Mouse (Mus musculus) cerebellum, adult (tissue): ENCODE measurements around the gene Prox2.

ENCODE experiments used
- ATAC-seq: cut with Nextera tagmentation; 2 replicates; pipeline ENCODE4 v1.9.2; 2017; ENCODE audit warnings: mild to moderate bottlenecking, moderate library complexity, mixed read lengths; ENCODE audit not compliant: insufficient number of reproducible peaks, low FRiP score, low TSS enrichment

Gene Prox2

DNA sequence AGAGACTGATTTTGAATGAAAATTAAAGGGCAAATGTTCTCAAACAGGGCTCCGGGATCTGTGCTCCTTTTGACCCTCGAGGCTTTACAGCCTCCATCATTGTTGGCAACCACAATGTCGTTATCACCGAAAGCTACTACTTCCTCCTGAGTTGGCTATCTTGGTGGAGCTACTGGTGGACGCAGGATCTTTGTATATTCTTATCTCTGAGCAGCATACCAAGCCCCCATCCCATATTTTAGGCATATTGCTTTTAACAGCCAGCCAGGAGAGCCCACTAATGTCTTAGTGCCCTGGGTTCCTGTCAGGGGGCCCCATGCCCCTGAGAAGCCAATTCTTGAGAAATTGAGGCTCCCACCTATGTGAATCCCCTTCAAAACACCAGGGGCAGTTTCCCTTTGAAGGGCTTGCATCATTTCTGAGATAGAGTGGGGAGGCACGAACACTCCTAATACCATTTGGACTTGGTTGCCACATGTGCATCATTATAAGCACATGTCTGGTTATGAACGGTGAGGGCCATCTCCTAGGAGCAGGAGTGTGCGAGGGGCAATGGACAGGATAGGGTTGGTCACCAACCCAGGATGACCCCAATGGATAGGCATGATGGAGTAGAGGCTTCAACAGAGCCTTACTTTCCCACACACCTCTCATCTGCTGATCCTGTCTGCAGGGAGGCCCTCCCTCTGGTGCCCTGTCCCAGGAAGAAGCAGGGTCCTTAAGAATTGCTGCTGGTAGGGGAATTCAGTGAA lies 23.7 kb upstream of the Prox2 start:
- no peak for ATAC-seq

DNA sequence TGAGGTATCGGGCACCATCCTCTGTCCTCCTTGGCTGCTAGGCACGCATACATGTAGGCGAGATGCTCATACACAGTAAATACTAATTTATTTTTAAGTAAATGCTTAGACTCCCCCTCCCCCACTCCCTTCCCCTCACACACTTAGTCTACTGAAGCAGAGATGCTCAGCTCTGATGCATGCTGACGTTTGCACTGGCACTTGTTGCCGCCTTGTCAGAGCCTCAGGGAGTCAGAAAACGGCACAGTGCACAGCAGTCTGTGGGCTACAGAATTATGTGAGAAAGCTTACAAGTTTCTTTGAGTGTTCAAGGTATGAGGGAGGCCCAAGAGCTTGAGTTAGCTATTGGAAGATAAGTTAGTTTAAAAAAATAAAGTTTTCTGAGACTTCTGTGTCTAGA lies 20.8 kb upstream of the Prox2 start:
- ATAC-seq: no peak

DNA sequence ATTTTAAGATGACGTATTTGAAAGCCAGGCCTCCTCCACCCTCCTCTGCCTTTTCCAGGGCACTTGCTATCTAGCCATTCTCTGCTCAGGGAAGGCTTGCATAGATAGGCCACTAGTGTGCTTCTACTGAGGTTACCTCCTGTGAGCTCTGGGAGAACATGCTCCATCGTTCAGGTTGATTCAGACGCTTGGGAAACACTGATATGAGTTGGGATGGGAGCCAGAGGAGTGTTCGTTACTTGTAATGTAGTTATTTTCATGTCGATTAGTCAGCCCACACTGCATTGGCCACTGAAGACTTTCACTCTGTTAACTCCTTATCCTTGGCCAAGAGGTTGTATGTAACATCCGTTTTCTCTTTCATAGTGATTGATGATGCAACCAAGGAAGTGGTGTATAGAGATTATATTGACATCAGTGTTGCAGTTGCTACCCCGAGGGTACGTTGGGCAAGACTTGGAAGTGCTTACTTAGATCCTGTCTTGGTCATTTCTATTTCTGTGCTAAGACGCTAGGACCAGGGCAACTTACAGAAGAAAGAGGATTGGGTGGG lies 18.9 kb upstream of the Prox2 start:
- no peak for ATAC-seq

DNA sequence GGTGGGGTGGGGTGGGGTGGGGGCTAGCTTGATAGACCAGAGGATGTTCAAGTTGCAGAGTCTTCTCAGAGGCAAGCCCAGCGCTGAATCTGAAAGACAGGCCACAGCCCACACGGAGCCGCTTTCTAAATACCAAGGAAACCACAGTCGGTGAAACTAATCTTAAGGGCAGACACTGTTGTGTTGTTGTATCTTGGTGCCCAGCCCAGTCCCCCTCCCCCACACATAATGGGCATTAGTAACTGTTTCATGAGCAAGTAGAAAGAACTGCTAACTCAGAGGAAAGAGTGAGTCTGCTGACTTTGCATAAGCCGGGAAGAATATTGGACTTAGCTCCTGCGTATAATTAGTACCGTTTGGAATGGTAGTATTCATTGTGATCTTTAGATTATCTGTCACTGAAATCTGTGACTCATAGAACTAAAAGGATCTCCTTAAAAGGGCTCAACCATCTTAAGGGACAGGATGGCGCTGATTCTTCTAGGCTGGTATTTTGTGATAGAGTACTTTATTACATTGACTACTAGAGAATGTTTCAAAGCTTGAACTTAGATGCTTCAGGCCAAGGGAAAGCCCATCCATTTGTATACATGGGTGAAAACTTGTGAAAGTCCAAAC lies 16.5 kb upstream of the Prox2 start:
- ATAC-seq: no peak

DNA sequence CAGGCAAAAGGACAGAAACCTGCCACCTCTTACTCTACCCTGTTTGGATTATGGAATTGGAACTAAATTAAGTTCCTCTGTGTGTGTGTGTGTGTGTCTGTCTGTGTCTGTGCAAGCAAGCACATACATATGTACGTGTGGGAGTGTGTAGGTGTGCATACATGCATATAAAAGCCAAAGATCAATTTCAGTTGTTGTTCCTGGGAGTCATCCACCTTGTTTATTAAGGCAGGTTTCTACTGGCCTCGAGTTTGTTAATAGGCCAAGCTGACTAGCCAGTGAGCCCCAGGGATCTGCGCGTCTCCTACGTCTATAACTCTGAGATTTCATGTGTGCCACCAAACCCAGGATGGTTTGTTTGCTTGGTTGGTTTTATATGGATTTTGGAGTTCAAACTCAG lies 14.2 kb upstream of the Prox2 start:
- no peak for ATAC-seq

DNA sequence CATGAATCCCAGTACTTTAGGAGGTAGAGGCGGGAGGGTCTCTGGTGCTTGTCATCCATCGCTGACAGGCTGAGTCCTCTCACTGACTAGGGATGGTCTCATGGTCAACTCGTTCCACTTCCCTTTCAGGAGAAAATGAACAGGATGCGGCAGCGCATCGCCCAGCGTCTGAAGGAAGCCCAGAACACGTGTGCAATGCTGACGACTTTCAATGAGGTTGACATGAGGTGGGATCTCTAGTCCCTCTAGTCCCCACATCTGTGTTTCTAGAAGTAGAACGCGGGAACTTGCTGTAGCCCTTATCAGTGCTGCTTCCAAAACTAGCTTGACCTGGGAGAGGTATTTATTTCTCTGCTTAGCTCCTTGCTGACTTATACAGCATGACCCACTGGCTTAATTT lies 13.1 kb upstream of the Prox2 start:
- ATAC-seq: no peak

DNA sequence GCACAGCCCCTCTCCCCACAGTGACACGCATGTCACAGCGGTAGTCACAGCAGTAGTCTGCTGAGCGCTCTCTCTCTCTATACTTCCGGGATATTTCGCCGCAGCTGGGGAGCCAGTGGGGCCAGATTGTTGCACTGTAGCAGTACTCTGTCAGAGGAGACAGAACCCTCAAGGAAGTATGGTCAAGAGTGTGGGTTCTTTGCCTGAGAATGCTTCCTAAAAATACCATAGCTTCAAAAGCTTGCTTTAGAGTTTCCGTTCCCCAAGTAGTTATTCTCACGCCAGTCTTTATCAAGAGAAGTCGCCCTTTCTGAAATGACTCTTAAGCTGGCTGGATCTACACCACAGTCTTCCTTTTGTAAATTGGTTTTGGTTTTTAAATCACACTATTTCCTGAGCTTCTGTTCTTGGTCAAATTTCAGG lies 12.6 kb upstream of the Prox2 start:
- no peak for ATAC-seq

DNA sequence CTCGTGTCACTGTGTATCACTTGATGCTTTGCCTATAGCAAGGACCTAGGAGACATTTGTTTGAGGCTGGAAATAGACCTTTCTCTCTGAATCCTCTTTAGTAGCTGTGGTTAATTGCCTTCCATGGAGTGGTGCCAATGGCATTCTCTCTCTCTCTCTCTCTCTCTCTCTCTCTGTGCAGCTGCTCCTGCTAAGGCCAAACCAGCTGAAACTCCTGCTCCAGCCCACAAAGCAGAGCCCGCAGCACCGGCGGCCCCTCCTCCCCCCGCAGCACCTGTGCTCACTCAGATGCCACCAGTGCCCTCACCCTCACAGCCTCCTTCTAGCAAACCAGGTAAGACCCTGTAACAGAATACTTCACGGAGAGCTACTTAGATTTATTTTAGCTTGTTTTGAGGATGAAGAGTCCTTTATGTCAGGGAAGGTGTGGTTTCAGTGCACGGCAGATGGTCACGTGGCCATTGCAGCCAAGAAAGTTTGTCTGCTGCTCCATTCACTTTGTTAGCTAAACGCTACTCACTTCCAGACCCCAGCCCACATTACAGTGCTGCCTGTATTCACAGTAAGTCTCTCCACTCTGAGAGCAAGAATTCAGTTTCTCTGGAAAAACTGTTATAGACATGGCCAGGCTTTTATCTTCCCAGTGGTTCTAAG lies 11.4 kb upstream of the Prox2 start:
- no peak for ATAC-seq

DNA sequence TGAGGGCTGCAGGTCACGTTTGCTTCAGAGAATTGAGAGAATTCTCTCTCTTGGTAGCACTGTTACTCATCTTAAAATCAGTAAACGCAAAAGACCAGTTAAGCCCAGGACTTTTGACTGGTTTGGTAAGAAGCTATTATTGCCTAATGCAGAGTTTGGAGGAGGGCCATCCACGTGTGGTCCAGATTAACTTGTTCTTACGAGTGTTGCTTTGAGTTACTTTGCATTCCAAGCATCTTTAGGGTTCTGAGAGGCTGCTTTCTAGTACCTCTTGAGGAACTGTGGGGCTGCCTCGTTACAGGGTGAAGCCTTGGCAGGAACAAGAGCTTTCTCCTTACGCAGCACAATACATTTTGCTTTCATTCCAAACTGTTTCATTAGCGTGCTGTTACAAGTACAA lies 5.1 kb upstream of the Prox2 start:
- no peak for ATAC-seq

DNA sequence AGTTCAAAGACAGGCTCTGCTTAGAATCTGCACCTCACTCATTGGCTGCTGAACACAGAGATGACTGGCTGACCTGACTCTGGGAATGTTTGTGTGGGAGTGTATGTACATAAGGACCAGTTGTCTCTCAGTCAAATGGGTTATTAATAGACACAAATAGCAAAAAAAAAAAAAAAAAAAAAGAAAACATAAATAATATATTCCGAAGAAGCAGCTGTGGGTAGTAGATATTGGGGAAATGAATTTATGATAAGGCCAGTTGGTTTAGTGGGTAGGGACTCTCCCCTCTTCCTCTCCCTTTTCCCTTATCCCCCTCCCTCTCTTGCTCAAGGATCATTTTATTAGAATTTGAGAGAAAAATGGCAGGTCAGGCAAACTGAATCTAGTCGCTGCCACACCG lies 3.4 kb upstream of the Prox2 start:
- no peak for ATAC-seq

DNA sequence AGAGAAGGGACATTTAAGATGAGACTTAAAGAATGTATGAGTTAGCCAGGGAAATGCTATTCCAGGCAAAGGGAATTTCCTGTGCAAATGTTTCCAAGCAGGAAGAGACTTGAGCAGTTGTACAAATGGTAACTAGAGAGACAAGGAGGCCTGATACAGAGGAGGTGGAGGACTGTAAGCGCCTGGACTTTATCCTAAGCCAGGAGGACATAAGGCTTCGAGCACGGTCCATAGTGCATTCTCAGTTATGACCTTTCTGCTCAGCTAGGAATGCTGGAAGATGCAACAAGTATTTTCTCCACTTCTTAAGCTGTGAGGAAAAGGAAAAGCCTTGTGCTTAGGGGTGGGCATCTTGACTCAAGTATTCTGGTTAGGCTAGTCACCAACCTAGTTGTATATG lies 2.8 kb upstream of the Prox2 start:
- no peak for ATAC-seq

DNA sequence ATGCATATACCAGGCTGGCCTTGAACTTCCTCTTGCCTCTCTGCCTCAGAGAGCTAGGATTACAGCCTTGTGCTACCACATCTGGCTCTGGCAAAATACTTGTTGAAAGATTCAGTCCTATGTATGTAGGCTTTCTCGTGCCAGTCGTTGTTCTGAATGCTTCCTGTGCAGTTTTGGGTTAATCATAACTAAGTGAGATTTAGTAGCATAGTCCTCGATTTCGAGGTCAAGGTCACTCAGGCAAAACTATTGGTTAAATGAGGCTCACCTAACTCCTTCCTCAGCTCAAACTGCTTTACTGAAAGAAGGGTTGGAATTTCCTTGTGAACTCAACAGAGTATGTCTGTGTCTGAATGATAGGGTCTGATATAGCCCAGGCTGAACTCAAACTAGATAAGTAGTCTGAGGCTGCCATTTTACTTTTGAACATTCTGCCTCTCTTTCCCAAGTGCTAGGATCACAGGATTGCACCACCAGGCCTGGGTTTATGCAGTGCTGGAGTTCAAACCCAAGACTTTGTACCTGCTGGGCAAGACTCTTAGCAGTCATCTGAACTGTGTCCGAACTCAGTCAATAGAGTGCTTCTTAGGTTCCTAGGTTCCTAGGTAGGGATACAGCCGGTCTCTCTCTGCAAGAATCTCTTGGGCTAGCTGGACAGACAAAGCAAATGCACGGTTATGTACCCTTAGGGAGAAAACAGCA lies 2.1 kb upstream of the Prox2 start:
- ATAC-seq: no peak

DNA sequence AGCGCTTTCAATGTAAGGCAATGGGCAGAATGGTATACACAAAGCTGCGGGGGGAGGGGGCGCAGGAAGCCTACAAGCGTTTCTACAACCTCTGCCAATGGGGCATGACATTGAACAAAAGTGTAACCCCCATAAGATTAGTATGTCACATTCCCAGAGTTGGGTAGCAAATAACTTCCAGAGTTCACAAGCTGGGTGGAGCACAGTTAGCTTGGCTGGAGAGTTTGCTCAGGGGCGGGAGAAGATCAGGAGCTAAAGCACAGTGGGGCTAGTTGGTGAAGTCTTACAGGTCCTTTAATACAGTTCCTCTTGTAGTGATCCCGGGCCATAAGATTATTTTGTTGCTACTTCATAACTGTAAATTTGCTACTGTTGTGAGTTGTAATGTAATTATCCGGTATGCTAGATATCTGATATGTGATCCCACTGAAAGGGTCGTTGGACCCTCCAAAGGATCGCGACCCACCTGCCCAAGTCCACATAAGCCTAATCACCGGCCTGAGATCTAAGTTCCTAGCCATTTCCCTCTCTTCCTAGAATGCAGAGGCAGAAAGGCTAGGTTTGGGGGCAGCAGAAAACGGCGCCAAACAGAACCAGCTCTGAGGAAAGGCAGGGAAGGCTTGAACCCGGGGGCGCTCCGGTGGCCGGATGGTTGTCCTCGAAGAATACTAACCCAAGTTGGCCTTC lies 405 bp downstream of the Prox2 start:
- ATAC-seq: no peak

DNA sequence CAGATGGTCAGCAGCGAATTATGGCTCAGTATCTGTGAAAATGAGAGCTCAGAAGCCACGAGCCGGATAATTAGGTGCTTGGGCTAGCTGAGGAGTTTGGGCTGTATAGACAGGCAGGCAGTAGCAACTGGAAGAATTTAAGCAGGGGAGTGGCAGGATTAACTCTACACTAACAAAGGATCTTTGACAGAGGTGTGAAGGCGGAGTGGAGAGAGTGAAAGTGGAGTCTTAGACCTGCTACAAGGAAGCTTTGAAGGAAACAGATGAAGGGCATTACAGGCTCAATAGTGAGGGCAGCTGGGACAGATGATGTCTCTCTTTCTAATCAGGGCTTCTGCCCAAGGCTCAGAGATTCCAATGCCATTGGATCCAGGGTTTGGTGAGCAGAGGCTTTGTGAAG lies 1.1 kb downstream of the Prox2 start:
- ATAC-seq: no peak

DNA sequence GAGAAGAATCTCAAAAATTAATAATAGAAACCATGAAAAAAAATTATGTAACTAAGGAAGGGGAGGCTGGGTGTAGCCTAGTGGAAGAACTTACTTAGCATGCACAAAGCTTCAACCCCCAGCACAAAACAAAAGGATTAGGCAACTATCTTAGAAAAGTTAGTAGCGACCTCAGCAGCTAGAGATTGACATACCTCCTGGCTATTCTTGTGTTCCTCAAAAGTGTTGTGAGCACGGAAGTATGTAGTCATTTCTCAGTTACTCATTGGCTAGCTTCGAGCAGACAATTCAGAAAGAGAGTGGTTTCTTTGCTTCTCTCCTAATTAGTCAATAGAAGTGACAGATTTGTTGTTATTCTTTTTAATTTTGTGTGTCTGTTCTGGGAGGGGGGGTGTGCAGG lies 1.9 kb downstream of the Prox2 start:
- ATAC-seq: no peak

DNA sequence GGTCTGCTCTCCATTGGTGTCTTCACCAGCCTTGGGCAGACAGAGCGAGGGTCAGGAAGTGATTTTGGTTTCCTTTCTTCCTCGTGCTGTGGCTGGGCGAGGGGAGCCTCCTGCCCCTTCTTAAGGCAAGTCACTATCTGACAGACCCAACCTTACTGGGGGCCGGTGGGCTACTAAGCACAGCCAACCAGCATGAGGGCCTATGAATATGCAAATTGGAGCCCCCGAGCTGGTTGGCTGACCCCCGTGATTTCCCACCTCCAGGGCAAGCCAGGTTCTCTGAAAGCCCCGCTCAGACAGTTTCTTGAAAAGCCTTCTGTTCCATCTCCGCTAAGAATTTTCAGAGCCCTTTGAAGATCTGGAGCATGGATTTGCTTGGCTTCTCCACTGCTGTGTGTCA lies 4.3 kb downstream of the Prox2 start:
- ATAC-seq: no peak

DNA sequence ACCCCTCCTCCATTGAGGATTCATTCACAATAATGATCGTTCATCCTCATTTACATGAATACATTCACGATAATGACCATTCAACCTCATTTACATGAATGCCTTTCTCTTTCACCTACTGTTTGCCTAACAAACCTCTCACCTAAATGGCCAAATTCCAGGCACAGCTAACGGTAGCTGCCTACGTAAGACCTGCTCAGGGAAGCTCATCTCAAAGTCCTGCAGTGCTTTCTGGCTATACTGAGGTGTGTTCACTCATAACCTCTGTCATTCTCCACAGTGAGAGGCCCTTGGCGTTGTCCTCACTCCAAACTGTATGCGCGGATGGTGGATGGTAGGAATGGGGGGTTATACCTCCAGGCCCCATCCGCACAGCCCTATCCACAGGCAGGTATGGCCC lies 5.8 kb downstream of the Prox2 start:
- ATAC-seq: no peak

DNA sequence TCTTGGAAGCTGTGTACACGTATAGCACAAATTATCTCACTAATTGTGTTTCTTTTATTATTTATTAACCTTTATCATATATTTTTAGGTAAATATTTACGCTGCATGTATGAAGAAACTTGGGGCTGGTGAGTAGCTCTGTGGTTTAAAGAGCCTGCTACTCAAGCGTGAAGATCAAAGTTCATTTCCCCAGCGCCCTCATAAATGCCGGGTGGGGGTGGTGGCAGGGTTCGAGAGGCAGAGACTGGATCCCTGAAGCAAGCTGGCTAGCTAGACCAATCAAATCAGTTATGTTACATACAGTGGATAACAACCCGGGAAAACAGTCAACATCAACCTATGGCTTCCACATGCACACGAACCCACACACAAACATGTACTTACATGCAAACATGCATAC lies 7.5 kb downstream of the Prox2 start:
- ATAC-seq: no peak

DNA sequence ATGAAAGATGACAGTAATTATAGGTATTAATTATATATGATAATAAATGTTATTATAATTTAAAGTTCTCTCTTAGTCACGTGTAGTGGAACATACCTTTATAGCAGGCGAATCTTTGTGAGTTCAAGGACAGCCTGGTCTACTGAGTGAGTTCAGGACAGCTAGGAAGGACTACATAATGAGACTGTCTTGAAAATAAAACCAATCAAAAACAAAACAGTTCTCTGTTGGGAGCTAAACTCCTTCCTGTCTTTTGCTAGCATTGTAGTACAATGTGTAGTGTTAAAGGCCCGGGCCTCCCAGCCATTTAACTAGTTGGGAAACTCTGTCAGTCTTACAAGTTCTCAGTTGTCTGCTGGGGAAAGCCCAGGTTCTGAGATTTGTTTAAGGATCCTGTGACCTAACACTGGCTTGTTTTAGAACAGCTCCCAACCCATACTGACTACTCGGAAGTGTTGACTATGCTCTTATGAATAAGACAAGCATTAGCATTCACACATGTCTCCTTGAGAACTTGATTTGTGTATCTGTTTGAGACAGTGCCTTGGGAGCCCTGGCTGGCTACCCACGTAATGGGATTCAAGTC lies 8.9 kb downstream of the Prox2 start:
- ATAC-seq: no peak

DNA sequence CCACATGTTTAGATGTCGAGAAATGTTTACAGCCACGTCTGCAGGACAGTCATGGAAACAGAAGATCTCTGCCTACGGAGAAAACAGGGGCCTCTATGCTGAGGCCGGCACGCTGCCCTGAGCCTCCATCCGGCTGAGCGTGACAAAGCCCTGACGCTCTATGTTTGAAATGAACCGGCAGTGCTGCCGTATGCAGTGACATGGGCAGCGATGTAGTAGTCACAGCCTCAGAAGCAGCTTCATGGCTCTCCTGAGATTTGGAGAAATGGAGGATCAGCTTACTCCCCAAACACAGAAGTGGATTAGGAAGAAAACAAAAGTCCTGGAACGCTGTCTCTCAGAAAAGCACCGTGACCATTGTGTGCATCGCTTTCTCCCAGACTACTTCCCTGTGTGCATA lies 9.6 kb downstream of the Prox2 start:
- ATAC-seq: no peak
